Mouse (Mus musculus): ENCODE data around the gene Vill. TPM values are rescaled to one million over a fixed set of nuclear protein-coding genes. Genes with fewer than 3 reads are reported as not detected.
A peak's percentile ranks its signal among the peaks of the same experiment; 100 is the strongest.

The Vill gene
- polyA plus RNA-seq, 1 experiment from 2014 or later: 3.7 TPM

GRCm38 (mm10) chr9:119109685-119110353 lies 57.2 kb downstream of the Vill start:
- H3K4me2 ChIP-seq (ENCODE audit: low read length): no peak overlapping the region
- ATAC-seq: no peak
- no peaks in the 10 kb centered on the region for H3K36me3 ChIP-seq (ENCODE audit: control insufficient read depth, insufficient read depth, low read length)
- no peak overlapping the region for H3K9ac ChIP-seq (ENCODE audit: low read depth, low read length)
- 50% methylated on average over 12 of the region's 12 CpGs for WGBS
- no peaks in the 10 kb centered on the region for H3K27me3 ChIP-seq (ENCODE audit: control insufficient read depth, insufficient read depth, low read depth, low read length)
- no peak overlapping the region for H3K27ac ChIP-seq (ENCODE audit: low read length)
- H3K9me3 ChIP-seq (replicated peaks; ENCODE audit: control insufficient read depth, low read length, poor library complexity, severe bottlenecking): no peaks in the 10 kb centered on the region
- H3K4me3 ChIP-seq (ENCODE audit: low read depth, low read length): no peak overlapping the region
- no peaks in the 10 kb centered on the region for H3K4me1 ChIP-seq (ENCODE audit: control insufficient read depth, insufficient read depth, low read length)

GRCm38 (mm10) chr9:119110640-119111039 lies 58.1 kb downstream of the Vill start:
- Histone ChIP-seq H3K27ac (ENCODE audit: low read length) (no peak overlapping the region), H3K4me2 (ENCODE audit: low read length) (no peak overlapping the region), H3K9me3 (replicated peaks; ENCODE audit: control insufficient read depth, low read length, poor library complexity, severe bottlenecking) (no peaks in the 10 kb centered on the region), H3K27me3 (ENCODE audit: control insufficient read depth, insufficient read depth, low read depth, low read length) (no peaks in the 10 kb centered on the region), H3K4me3 (ENCODE audit: low read depth, low read length) (no peak overlapping the region), H3K9ac (ENCODE audit: low read depth, low read length) (no peak overlapping the region), H3K4me1 (ENCODE audit: control insufficient read depth, insufficient read depth, low read length) (no peaks in the 10 kb centered on the region), H3K36me3 (ENCODE audit: control insufficient read depth, insufficient read depth, low read length) (no peaks in the 10 kb centered on the region)
- WGBS: 42% methylated on average over 3 of the region's 3 CpGs
- no peak for ATAC-seq

DNA sequence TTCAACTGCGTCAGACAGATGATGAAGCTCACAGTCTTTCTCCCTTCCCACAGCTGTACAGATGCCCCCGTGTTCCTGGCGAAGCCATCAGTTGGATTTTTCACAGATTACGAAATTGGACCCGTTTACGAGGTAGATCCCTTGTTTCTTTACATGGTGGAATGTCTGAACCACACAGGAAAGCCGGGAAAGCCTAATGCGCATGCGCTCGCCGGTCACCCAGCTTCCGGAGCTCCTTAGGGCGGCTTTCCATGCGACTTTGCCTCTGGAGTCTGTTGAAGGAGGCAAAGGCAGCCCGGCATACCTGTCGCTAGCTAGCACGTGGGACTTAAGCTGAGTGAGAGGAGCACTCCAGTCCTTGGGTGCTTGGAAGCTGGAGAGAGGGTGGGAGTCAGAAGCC lies 62.3 kb downstream of the Vill start:
- Histone ChIP-seq H3K4me2 (ENCODE audit: low read length) (no peak overlapping the region), H3K9ac (ENCODE audit: low read depth, low read length) (no peak overlapping the region), H3K27ac (ENCODE audit: low read length) (no peak overlapping the region), H3K4me1 (ENCODE audit: control insufficient read depth, insufficient read depth, low read length) (no peaks in the 10 kb centered on the region), H3K36me3 (ENCODE audit: control insufficient read depth, insufficient read depth, low read length) (no peaks in the 10 kb centered on the region), H3K27me3 (ENCODE audit: control insufficient read depth, insufficient read depth, low read depth, low read length) (no peaks in the 10 kb centered on the region), H3K4me3 (ENCODE audit: low read depth, low read length) (no peak overlapping the region), H3K9me3 (replicated peaks; ENCODE audit: control insufficient read depth, low read length, poor library complexity, severe bottlenecking) (no peaks in the 10 kb centered on the region)
- no peak for ATAC-seq
- WGBS: 88% methylated on average over 17 of the region's 17 CpGs

GRCm38 (mm10) chr9:119119409-119120167 lies 67.0 kb downstream of the Vill start:
- no peaks in the 10 kb centered on the region for H3K9me3 ChIP-seq (replicated peaks; ENCODE audit: control insufficient read depth, low read length, poor library complexity, severe bottlenecking)
- ATAC-seq: no peak
- H3K9ac ChIP-seq (ENCODE audit: low read depth, low read length): no peak overlapping the region

DNA sequence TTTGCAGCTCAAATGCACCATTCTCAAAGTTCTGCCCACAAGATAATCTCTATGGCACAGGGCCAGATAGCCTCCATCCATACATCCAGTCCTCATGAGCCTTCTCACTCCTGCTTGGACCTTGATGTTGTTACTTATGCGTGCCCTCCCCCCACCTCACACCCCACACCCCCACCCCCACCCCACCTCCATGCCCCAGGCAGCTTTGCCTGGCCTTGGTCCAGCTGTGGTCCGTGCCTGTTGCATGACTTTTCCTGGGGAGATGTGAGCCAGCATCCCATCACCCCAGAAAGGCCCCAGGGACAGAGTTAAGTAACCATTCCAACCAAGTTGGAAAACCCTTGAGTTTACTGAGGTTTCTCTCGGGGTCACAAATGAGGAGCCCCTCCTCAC lies 67.6 kb downstream of the Vill start:
- Histone ChIP-seq H3K9me3 (replicated peaks; ENCODE audit: control insufficient read depth, low read length, poor library complexity, severe bottlenecking) (no peaks in the 10 kb centered on the region), H3K4me1 (ENCODE audit: control insufficient read depth, insufficient read depth, low read length) (no peaks in the 10 kb centered on the region), H3K36me3 (ENCODE audit: control insufficient read depth, insufficient read depth, low read length) (no peaks in the 10 kb centered on the region), H3K4me3 (ENCODE audit: low read depth, low read length) (no peak overlapping the region), H3K27me3 (ENCODE audit: control insufficient read depth, insufficient read depth, low read depth, low read length) (no peaks in the 10 kb centered on the region), H3K9ac (ENCODE audit: low read depth, low read length) (no peak overlapping the region), H3K4me2 (ENCODE audit: low read length) (no peak overlapping the region), H3K27ac (ENCODE audit: low read length) (no peak overlapping the region)
- WGBS: 82% methylated on average over 3 of the region's 3 CpGs
- ATAC-seq: no peak

More at GRCm38 (mm10) chr9:119119409-119120167, 67.0 kb downstream of the Vill start:
- Histone ChIP-seq H3K36me3 (ENCODE audit: control insufficient read depth, insufficient read depth, low read length) (no peaks in the 10 kb centered on the region), H3K4me3 (ENCODE audit: low read depth, low read length) (no peak overlapping the region), H3K4me2 (ENCODE audit: low read length) (no peak overlapping the region), H3K27me3 (ENCODE audit: control insufficient read depth, insufficient read depth, low read depth, low read length) (no peaks in the 10 kb centered on the region), H3K4me1 (ENCODE audit: control insufficient read depth, insufficient read depth, low read length) (no peaks in the 10 kb centered on the region), H3K27ac (ENCODE audit: low read length) (no peak overlapping the region)
- 85% methylated on average over 19 of the region's 19 CpGs for WGBS

Small RNA genes lying within 50 kb of the gene (microRNA-seq; reads per million reads assigned to microRNA genes)
- 7.1 reads per million, percentile 28 among the genes with 10 or more reads in this experiment for gene Mir26a-1

Other genes starting within 250 kb of the Vill start
- 8.8 and 10.9 TPM in 2 replicates for gene Ctdspl, start 126.3 kb upstream of the Vill start, polyA plus RNA-seq (2015; fragmentation: Nextera tagmentation; extraction: Ambion mirVana)
- 15.9 and 16.9 TPM in 2 replicates for gene Plcd1, start 40.7 kb downstream of the Vill start, polyA plus RNA-seq (2015; fragmentation: Nextera tagmentation; extraction: Ambion mirVana)
- 1.5 and 1.9 TPM in 2 replicates for gene Dlec1, start 49.7 kb downstream of the Vill start, polyA plus RNA-seq (2015; fragmentation: Nextera tagmentation; extraction: Ambion mirVana)
- gene Acaa1b, start 104.3 kb downstream of the Vill start, polyA plus RNA-seq (2015; fragmentation: Nextera tagmentation; extraction: Ambion mirVana): 2.8 and 4.5 TPM in 2 replicates
- not detected in 2 replicates for gene Gm47289, start 106.4 kb downstream of the Vill start, polyA plus RNA-seq (2015; fragmentation: Nextera tagmentation; extraction: Ambion mirVana)
- not detected in 2 replicates for gene Slc22a13, start 156.3 kb downstream of the Vill start, polyA plus RNA-seq (2015; fragmentation: Nextera tagmentation; extraction: Ambion mirVana)